Mouse (Mus musculus) c-Kit-negative CD71-positive TER-119-positive erythroid progenitor cells, embryonic 14.5 days (primary cell): ENCODE measurements around the gene Pwwp2b.

Experiments used
- DNase-seq: peaks from one replicate; pipeline ENCODE4 v3.0.0-alpha.2; 2013; ENCODE audit warnings: low read depth, low spot score

The Pwwp2b gene

DNA sequence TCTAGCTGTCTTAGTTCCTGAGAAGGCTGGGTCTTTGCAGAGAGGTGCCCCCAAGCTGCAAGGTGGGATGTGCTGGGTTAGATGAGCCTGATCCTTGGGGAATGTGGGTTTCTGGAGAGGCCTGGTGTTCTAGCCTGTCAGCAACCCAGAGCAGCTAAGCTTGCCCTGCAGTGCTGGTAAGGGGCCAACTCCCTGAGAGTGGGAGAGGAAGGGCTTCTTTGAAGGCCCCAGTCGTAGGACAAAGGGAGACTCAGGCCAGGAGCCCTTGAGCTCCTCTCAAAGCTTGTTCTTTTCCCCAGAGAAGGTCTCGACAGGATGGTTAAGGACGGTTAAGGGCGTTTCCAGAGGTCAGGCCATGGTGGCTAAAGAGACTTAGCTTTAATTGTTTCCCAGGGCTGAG, 16.1 kb downstream of the Pwwp2b start:
- no peak for DNase-seq

GRCm38 (mm10) chr7:139265634-139266033, 17.4 kb downstream of the Pwwp2b start:
- DNase-seq, result no peak

GRCm38 (mm10) chr7:139266431-139266830, 18.1 kb downstream of the Pwwp2b start:
- DNase-seq, result no peak

DNA sequence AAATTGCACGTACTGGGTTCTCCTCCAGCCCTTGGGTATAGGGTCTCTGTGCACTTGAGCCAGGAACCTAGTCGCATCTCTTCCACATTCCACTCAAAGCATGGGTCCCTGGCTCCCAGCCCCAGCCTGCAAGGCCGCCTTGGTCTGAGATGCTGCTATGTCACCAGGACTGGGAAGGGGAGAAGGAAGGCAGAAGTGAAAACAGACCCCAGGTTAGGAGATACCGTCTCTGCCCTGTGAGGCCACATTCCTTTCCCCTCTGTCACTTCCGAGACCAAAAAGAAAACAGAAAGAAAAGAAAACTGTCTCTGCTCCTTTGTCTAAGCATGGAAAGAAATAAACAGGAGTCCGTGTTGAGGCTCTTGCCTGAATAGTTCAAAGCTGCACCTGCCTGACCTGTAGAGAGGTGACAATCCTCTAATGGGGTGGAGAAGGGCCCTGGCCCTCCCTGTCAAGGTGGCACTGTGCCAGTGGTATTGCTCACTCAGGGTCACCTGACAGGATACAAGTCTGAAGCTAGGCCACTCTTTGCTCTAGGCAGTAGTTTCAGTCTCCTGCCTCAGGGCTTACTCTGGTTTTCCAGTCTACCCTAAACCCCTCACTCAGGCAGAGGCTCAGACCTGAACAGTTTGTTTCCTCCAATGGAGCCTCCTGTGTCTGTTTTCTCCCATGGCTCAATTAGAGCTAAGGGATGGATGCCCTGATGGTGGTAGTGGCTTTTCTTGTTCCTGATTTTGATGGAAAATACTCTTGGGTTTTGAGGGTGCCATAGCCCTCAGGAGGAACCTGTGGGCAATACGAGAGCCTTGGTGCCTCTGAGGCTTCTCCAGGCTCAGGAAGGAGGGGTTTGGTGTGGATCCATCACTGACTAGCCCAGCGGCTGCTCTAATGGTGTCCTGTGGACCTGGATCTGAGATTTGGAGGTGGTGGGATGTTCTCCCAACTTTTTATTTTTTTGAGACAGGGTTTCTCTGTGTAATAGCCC, 18.9 kb downstream of the Pwwp2b start:
- DNase-seq, result no peak

DNA sequence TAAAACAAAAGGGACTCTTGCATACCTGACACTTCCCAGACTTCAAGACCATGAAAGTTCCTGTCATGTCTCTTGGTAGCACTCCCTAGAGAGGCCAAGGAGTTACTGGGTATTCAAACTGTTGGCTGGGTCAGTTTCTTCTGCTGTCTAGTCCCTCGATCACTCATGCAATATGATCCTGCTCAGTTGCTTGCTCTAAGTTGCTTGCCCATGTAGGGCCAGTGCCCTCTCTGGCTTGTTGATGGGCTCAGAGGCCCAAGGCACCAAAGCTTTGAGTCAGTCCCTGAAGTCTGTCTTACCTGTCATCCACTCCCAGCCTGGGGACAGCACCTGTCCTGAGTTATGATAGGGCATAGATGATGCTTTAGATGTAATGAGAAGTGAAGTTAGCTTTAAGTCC, 22.5 kb downstream of the Pwwp2b start:
- no peak for DNase-seq

GRCm38 (mm10) chr7:139271871-139272270, 23.6 kb downstream of the Pwwp2b start:
- DNase-seq, result no peak

DNA sequence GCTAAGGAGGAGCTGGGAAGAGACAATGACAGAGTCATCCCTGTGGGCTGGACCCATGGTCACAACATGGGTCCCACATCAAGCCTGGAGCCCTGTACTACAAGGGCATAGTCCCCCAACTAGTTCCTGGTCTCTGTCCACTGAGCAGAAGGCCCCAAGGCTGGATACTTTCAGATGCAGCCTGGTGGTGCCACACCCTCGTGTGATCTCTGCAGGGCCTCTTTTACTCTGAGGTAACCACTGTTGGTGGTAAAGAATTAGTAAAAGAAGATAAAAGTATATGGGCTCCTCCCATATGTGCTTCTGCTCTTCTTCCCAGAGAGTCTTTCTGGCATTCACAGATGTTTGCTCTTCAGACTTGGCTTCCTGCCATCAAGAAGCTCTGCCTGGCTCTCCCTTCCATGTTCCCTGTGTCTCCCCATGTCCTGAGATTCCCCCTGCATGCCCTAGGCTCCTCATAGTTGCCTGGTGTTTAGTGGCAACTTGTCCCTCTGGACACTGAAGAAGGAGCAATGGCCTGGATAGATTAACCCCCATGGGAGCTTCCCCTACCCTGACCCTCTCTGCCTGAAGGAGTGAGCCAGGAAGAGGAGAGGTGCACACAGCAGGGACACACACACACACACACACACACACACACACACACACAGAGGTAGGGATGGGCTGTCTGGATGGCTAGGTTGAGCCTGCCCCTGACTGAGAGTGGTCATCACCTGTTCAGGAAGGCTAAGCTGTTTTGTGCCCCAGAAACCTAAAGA, 24.5 kb downstream of the Pwwp2b start:
- DNase-seq, result no peak

DNA sequence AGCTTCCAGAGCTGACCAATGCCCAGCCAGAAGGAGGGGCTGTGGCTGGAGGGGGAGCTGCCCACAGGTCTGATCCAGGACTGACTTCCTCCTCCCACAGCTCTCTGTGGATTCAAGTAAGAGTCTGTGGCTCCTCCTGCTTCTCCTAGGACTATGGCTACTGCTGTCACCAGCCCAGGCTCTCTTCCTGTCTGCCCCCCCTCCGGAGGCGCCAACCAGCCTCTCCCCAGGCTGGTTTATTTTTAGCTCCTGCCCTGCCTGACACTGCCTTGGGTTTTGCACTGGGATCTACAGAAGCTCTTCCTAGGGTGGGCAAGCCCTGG, 25.1 kb downstream of the Pwwp2b start:
- DNase-seq, result no peak

GRCm38 (mm10) chr7:139275586-139275985, 27.3 kb downstream of the Pwwp2b start:
- no peak for DNase-seq

DNA sequence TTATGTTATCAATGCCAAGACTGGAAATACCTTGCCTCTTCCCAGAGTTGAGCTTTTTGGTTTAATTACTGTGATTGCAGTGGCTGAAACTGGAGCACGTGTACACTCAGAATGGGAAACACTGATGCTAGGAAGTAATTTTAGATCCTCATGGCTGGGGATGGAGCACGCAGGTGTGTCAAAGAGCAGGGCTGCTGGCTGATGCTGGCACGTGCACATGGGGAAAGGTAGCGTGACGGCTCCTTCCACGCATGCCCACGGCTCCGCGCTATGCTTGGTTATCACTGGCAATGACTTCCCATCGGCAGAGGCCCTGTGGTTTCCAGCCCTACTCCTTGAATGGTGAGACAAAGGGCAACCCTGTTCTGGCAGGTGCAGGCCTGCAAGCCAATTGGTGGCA, 27.9 kb downstream of the Pwwp2b start:
- DNase-seq, result no peak

GRCm38 (mm10) chr7:139277536-139277935, 29.3 kb downstream of the Pwwp2b start:
- DNase-seq, result no peak

DNA sequence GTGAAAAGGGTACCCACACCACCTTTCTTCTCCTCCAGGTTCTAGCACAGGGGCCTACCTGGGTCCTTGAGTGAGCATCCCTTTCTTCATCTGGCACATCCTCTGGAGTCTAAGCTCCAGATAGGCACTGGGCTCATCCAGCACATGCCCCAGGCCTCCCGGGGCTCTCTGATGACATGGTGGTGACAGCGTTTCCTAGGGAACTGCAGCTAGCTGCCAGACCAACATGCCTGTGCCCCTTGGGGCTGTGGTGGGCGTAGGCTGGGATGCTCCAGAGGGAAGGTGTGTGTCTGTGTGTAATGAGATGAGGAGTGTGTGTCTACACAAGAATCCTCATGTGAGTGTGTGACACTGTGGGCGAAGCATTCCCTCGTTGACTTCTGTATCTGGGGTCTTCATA, 31.3 kb downstream of the Pwwp2b start:
- DNase-seq, result no peak

DNA sequence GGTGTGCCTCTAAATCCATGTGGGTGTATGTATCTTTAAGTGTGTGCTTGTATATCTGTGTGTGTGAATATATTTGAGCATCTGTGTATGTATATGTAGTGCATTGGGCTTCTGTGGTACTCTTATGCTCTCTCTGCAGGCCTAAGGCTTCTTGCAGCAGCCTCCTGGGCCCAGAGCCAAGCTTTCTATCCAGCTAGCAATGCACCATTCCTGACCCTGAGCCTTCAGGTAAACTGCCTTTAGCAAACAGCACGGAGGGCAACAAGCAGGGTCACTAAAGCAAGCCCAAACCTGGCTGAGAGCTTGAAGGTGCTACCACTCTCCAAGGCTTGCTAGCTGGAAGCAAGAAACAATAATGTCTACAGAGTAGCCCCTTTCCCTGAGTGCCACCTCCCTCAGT, 31.8 kb downstream of the Pwwp2b start:
- no peak for DNase-seq

- DNase-seq, result no peak
These were observed 32.9 kb downstream of the Pwwp2b start for GRCm38 (mm10) chr7:139281195-139281594.

GRCm38 (mm10) chr7:139282037-139282436, 33.8 kb downstream of the Pwwp2b start:
- DNase-seq, result no peak

- DNase-seq, result no peak
These were observed 37.1 kb downstream of the Pwwp2b start for GRCm38 (mm10) chr7:139285295-139285943.

GRCm38 (mm10) chr7:139288540-139288939, 40.3 kb downstream of the Pwwp2b start:
- DNase-seq, result no peak

DNA sequence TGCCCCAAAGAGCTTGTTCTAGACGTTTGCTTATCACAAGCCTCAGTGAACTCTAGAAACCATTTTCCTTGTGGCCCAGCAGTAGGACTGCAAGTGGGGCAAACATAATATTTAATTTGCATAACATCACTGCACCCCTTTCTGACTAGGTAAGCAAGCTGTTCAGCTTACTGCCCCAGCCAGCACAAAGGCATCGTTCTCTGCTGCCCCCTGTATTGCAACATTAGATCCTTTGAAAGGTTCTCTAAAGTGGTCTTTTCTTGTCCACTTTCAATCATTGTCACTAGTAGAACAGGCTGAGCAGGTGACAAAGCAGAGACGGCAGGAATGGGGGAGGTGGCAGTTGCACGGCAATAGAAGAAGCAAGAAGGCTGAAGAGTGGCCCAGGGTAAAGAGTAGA, 45.1 kb downstream of the Pwwp2b start:
- no peak for DNase-seq

- DNase-seq, result no peak
These were observed 45.8 kb downstream of the Pwwp2b start for GRCm38 (mm10) chr7:139294076-139294475.

DNA sequence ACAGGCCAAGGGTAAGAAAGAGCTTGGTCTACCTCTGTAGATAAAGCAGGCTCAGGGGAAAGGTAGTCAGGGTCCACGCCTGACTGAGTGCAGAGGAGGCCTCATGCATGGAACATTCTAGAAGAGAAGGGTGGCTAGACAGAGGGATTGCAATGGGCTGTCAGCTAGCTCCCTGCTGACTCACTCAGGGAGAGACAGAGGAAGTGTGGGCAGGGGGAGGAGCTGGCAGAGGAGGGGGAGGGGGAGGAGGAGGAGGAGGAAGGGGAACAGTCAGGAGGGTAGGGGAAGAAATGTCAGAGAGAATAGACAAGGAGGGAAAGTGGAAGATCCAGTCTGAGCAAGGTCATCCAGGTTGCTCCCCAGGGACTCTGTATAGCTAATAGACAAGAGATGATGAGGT, 47.4 kb downstream of the Pwwp2b start:
- no peak for DNase-seq

GRCm38 (mm10) chr7:139296552-139297100, 48.3 kb downstream of the Pwwp2b start:
- no peak for DNase-seq

- no peak for DNase-seq
These were observed 50.2 kb downstream of the Pwwp2b start for GRCm38 (mm10) chr7:139298446-139298845.
